Mouse (Mus musculus): Measurements from ENCODE around the gene Hpn. TPM values are rescaled to one million over a fixed set of nuclear protein-coding genes. Genes with fewer than 3 reads are reported as not detected.
A peak's percentile ranks its signal among the peaks of the same experiment; 100 is the strongest.

The Hpn gene
- polyA plus RNA-seq, 1 experiment: 7.0 TPM

DNA sequence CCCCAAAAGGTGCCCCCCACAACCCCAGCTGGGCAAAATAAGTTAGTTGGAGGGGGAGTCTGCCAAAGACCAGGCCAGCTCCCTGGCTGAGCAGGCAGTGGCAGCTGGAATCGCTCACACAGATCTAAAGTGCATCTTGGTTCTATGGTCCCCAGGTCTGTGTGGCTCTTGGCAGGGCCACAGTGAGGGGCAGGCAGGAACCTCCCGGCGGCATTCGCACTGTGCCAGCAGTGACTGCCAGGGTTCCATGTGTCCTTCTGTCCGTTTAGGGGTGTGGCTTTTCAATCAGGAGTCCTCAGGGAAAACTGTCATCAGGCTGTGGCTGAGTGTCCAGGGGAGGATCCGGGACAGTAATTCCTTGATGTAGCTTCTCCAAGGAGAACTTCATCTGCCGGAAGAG lies 15.1 kb upstream of the Hpn start:
- no peak for TF ChIP-seq POLR2A (IDR thresholded peaks at IDR 0.05; ENCODE audit: control insufficient read depth, extremely low read depth, insufficient read depth, low read length, poor library complexity)
- TF ChIP-seq CTCF (IDR thresholded peaks at IDR 0.05; ENCODE audit: borderline replicate concordance, control insufficient read depth, extremely low read depth, insufficient read depth, low read length, poor library complexity): no peak
- Histone ChIP-seq H3K27me3 (ENCODE audit: control insufficient read depth, insufficient read depth, low read length) (peaks cover 9% of the 10 kb centered on the region), H3K4me1 (replicated peaks; ENCODE audit: control insufficient read depth, insufficient read depth, low read length) (no peaks in the 10 kb centered on the region), H3K36me3 (ENCODE audit: control insufficient read depth, insufficient read depth, low read length) (peaks cover 63% of the 10 kb centered on the region), H3K27ac (ENCODE audit: control insufficient read depth, insufficient read depth, low read length) (no peak overlapping the region), H3K4me3 (ENCODE audit: control insufficient read depth, insufficient read depth, low read length) (no peak overlapping the region)
- DNase-seq: no peak
- 97% methylated on average over 7 of the region's 7 CpGs for WGBS

DNA sequence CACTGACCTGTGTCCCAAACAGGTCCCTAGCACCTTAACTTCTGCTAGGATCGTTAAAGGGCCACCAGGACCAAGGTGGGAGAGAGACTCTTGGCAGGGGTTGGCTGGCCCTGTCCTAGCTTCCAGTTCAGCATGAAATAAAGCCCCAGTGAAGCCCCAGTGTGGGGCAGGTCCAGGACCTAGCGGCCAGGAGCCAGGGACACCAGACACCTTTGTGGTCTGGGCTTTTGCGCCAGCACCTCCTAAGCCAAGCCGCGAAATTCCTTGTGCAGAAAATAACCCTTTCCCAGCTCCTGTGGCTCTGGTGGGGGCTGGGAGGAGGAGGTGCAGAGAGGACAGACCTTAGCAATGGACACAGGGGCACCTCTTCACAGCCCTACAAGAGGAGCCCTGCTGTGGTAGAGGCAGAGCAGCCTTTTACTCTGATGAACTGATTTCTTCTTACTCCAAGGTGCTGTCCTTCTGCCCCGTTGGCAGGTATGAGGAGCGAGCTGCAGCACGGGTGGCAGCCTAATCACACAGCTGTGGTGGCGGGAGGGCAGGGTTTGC lies 13.1 kb upstream of the Hpn start:
- WGBS: 87% methylated on average over 9 of the region's 9 CpGs
- H3K36me3 ChIP-seq (ENCODE audit: control insufficient read depth, insufficient read depth, low read length): peaks cover 45% of the 10 kb centered on the region
- H3K27ac ChIP-seq (ENCODE audit: control insufficient read depth, insufficient read depth, low read length): no peak overlapping the region
- TF ChIP-seq POLR2A (IDR thresholded peaks at IDR 0.05; ENCODE audit: control insufficient read depth, extremely low read depth, insufficient read depth, low read length, poor library complexity) (no peak), CTCF (IDR thresholded peaks at IDR 0.05; ENCODE audit: borderline replicate concordance, control insufficient read depth, extremely low read depth, insufficient read depth, low read length, poor library complexity) (no peak)
- DNase-seq: no peak
- no peaks in the 10 kb centered on the region for H3K4me1 ChIP-seq (replicated peaks; ENCODE audit: control insufficient read depth, insufficient read depth, low read length)
- peaks cover 9% of the 10 kb centered on the region for H3K27me3 ChIP-seq (ENCODE audit: control insufficient read depth, insufficient read depth, low read length)
- H3K4me3 ChIP-seq (ENCODE audit: control insufficient read depth, insufficient read depth, low read length): no peak overlapping the region

DNA sequence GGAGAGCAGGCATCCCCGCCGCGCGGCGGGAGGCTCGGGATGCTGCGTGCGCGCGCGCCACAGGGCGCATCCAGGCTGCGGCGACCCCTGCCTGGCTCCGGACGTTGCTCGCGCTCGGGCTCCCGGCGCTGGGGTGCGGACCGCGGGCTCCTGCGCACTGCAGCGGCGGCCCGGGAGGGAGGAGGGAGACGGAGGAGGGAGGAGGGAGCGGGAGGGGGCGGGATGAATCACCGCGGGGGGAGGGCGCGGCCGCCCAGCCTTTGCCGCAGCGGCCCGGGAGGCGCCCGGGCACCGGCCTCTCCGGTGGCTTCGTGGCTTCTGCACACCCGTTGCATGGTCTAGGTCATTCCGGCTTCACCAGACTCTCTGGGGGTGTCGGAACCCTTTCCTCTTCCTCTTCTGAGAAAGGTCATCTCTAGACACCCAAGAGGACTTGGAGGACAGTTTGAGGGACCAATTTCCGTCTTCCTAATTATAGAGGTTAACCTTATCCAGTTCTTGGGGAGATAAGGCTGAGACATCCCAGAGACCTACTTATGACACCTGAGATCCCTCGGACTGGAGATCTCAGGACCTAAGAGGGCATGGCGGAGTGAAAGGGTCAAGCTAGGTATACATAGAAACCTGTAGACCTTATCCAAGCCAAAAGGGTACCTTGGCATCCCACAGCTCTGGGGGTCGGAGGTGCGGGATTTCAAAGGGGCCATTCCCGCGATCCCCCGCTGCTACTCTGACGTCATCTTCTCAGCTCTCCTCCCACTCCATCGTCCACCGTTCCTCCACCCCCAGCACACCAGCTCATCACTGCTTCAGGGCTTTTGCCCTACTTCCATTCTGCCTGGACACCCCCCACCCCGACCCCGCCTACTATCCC lies 12.0 kb upstream of the Hpn start, which contains the start of gene Scn1b:
TSS of gene Scn1b (minus strand) at position 153 of the 874 bp plus-strand sequence.
- DNase-seq: no peak
- Histone ChIP-seq H3K4me3 (ENCODE audit: control insufficient read depth, insufficient read depth, low read length) (peak within 1 kb of the TSS; percentile 23; the same call in 1 of the 2 replicates), H3K36me3 (ENCODE audit: control insufficient read depth, insufficient read depth, low read length) (peaks cover 34% of the 10 kb centered on the region), H3K4me1 (replicated peaks; ENCODE audit: control insufficient read depth, insufficient read depth, low read length) (no peaks in the 10 kb centered on the region), H3K27ac (ENCODE audit: control insufficient read depth, insufficient read depth, low read length) (no peak within 1 kb of the TSS), H3K27me3 (ENCODE audit: control insufficient read depth, insufficient read depth, low read length) (peaks cover 9% of the 10 kb centered on the region)
- TF ChIP-seq CTCF (IDR thresholded peaks at IDR 0.05; ENCODE audit: borderline replicate concordance, control insufficient read depth, extremely low read depth, insufficient read depth, low read length, poor library complexity): no peak
- no peak for TF ChIP-seq POLR2A (IDR thresholded peaks at IDR 0.05; ENCODE audit: control insufficient read depth, extremely low read depth, insufficient read depth, low read length, poor library complexity)
- WGBS: 4% methylated on average over 59 of the region's 60 CpGs

DNA sequence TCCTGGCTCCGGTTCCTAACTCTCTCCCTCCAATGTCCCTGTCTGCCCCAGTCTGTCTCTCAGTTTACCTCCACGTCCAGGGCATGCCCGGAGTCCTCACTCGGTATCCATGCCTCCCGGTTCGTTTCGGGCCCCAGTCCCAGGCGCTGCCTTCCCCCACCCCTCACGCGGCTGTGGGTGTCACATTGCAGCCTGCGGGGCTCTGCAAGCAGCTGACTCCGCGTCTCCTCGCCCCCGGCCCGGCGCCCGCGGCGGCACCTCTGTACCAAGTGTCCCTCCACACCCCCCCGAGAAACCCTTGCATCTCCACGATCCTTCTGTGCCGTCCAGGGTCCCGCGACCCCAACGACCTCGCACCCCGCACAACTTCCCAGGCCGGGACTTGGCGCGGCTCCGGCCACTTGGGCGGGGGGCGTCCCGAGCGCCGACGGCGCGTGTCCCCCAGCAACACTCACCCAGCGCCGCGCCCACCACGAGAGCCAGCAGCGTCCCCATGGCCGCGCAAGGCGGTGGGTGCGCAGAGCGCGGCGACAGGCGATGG lies 11.2 kb upstream of the Hpn start:
- no peak for DNase-seq
- no peak overlapping the region for H3K27ac ChIP-seq (ENCODE audit: control insufficient read depth, insufficient read depth, low read length)
- no peak for TF ChIP-seq CTCF (IDR thresholded peaks at IDR 0.05; ENCODE audit: borderline replicate concordance, control insufficient read depth, extremely low read depth, insufficient read depth, low read length, poor library complexity)
- TF ChIP-seq POLR2A (IDR thresholded peaks at IDR 0.05; ENCODE audit: control insufficient read depth, extremely low read depth, insufficient read depth, low read length, poor library complexity): no peak
- peaks cover 9% of the 10 kb centered on the region for H3K27me3 ChIP-seq (ENCODE audit: control insufficient read depth, insufficient read depth, low read length)
- H3K4me3 ChIP-seq (ENCODE audit: control insufficient read depth, insufficient read depth, low read length): peak overlapping the region; percentile 23; the same call in 1 of the 2 replicates
- H3K36me3 ChIP-seq (ENCODE audit: control insufficient read depth, insufficient read depth, low read length): peaks cover 26% of the 10 kb centered on the region
- 3% methylated on average over 53 of the region's 53 CpGs for WGBS
- no peaks in the 10 kb centered on the region for H3K4me1 ChIP-seq (replicated peaks; ENCODE audit: control insufficient read depth, insufficient read depth, low read length)

DNA sequence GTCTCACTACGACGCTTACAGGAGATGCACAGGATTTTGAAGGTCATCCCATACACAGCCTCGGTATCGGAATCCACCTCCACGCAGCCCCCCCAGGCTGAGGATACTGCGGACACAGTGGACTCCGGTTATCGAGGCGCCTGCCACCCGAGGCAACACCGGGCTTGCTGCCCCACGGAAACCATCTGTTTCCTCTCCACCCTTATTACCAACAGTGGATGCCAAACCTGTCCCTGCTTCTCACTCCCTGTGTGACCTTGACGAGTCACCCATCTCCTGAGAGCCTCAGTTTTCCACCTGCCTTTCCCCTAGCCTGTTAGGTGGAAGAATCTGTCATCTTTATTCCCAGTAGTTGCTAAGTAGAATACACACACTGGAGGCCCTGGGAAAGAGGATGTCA lies 10.0 kb upstream of the Hpn start:
- no peak for TF ChIP-seq CTCF (IDR thresholded peaks at IDR 0.05; ENCODE audit: borderline replicate concordance, control insufficient read depth, extremely low read depth, insufficient read depth, low read length, poor library complexity)
- no peak for TF ChIP-seq POLR2A (IDR thresholded peaks at IDR 0.05; ENCODE audit: control insufficient read depth, extremely low read depth, insufficient read depth, low read length, poor library complexity)
- no peaks in the 10 kb centered on the region for H3K4me1 ChIP-seq (replicated peaks; ENCODE audit: control insufficient read depth, insufficient read depth, low read length)
- no peak overlapping the region for H3K27ac ChIP-seq (ENCODE audit: control insufficient read depth, insufficient read depth, low read length)
- 16% methylated on average over 13 of the region's 13 CpGs for WGBS
- H3K27me3 ChIP-seq (ENCODE audit: control insufficient read depth, insufficient read depth, low read length): peaks cover 9% of the 10 kb centered on the region
- no peak overlapping the region for H3K4me3 ChIP-seq (ENCODE audit: control insufficient read depth, insufficient read depth, low read length)
- no peak for DNase-seq
- H3K36me3 ChIP-seq (ENCODE audit: control insufficient read depth, insufficient read depth, low read length): peaks cover 16% of the 10 kb centered on the region

DNA sequence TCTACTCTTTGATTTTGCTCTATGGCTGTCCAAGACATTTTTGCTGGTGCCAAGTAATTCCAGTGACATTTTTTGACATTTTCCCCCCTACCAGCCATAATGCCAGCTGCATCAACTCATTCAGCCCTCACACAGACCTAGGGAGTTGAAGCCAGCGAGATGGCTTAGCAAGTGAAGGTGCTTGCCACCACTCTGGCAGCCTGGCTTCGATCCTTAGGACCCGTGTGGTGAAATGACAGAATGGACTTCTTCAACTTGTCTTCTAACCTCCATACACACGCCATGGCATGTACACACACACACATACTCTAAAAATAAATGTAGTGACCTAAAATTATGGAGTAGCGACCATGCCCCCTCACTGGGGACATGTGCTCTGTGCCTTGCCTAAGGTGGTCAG lies 9.3 kb upstream of the Hpn start:
- no peak for TF ChIP-seq POLR2A (IDR thresholded peaks at IDR 0.05; ENCODE audit: control insufficient read depth, extremely low read depth, insufficient read depth, low read length, poor library complexity)
- no peak for TF ChIP-seq CTCF (IDR thresholded peaks at IDR 0.05; ENCODE audit: borderline replicate concordance, control insufficient read depth, extremely low read depth, insufficient read depth, low read length, poor library complexity)
- H3K4me1 ChIP-seq (replicated peaks; ENCODE audit: control insufficient read depth, insufficient read depth, low read length): no peaks in the 10 kb centered on the region
- H3K27ac ChIP-seq (ENCODE audit: control insufficient read depth, insufficient read depth, low read length): no peak overlapping the region
- no peak for DNase-seq
- H3K4me3 ChIP-seq (ENCODE audit: control insufficient read depth, insufficient read depth, low read length): no peak overlapping the region
- H3K27me3 ChIP-seq (ENCODE audit: control insufficient read depth, insufficient read depth, low read length): peaks cover 9% of the 10 kb centered on the region
- H3K36me3 ChIP-seq (ENCODE audit: control insufficient read depth, insufficient read depth, low read length): peaks cover 8% of the 10 kb centered on the region; the same call in 1 of the 2 replicates
- 80% methylated on average over 5 of the region's 5 CpGs for WGBS
